Mouse (Mus musculus) heart, postnatal 0 days (tissue): Measurements from ENCODE around the gene St3gal3.

Experiments
- CTCF ChIP-seq: IDR thresholded peaks from 2 replicates; pipeline ENCODE4 v1.5.1; 2016; ENCODE audit warnings: antibody characterized with exemption, control low read depth, low read depth
- EP300 ChIP-seq: IDR thresholded peaks from 2 replicates; pipeline ENCODE4 v1.6.1; 2016; ENCODE audit warnings: antibody characterized with exemption, low read depth

DNA sequence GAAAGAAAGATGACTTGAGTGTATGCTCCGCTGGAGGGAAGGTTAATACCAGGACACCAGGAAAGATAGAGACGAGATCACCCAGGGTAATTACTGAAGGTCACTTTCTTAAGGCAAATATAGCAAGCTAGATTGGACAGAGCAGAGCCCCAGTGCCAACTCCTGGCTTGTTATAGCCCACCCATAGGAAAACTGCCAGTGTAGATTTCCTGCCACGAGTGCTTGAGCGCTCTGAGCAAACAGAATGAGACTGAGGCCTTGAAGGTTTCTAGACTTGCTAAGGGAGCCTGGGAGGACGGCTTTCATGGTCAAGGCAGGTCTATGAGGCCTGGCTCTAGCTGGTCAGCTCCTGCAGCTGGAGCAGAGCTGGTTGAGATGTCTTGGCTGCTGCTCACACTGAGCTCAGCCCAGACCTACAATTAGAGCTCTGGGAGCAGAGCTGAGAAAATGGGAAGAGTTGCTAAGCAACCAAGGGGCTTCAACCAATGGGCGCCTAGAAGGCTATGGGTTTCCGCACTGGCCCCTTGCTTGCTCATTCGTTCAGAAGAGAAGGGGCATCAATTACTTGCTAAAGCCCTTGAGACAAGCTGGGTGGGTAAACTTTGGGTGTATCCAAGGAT lies 225.8 kb downstream of the St3gal3 start:
- TF ChIP-seq CTCF (no peak), EP300 (no peak)
